Mouse (Mus musculus) adrenal gland, adult 8-10 months (tissue): ENCODE results near the gene Epdr1. TPM values are rescaled to one million over a fixed set of nuclear protein-coding genes. Genes with fewer than 3 reads are reported as not detected.

Source experiments
- DNase-seq: peaks from one replicate; pipeline ENCODE4 v3.0.0; 2022
- total RNA-seq, 4 experiments: library from RNA; stranded (reverse); gene quantifications; 2 replicates each; pipeline ENCODE4 v1.2.4; 2022

The Epdr1 gene
- 10 to 100 TPM; 17.2 to 34.9 (median 22.9) TPM for total RNA-seq

DNA sequence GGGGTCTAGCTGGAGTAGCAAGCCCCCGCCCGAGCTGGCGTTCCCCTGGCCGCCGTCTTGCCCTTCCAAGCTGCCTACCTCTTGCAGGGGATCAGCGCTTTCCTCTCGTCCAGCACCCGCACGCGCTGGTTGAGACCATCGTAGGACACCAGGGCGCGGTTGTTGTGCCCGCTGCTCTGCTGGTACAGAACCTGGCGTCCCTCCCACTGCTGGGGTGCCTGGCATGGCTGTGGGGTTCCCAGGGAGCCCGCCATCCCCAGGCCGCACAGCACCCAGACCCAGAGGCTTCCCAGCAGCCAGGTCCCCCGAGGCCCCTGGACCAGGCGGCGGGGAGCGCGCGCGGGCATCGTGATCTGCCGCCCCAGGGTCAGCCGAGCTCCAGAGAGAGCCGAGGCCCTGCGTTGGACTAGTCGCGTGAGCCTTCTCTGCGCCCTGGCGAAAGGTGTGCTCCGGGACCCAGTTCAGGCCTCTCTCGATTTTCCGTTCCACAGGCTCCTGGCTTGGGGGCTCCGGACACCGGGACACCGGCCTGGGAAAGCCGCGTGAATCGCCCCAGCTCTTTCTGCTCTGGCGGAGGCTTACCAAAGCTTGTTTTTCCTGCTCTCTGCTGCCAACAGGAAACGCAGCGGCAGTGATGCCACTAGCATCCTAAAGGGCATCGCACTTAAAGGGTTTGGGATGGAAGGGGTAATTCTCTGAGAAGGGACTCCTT is at the start of gene Epdr1:
Gene Epdr1 (minus strand): TSS at position 712 of the 712 bp plus-strand sequence.
- DNase-seq = peak; percentile 37

DNA sequence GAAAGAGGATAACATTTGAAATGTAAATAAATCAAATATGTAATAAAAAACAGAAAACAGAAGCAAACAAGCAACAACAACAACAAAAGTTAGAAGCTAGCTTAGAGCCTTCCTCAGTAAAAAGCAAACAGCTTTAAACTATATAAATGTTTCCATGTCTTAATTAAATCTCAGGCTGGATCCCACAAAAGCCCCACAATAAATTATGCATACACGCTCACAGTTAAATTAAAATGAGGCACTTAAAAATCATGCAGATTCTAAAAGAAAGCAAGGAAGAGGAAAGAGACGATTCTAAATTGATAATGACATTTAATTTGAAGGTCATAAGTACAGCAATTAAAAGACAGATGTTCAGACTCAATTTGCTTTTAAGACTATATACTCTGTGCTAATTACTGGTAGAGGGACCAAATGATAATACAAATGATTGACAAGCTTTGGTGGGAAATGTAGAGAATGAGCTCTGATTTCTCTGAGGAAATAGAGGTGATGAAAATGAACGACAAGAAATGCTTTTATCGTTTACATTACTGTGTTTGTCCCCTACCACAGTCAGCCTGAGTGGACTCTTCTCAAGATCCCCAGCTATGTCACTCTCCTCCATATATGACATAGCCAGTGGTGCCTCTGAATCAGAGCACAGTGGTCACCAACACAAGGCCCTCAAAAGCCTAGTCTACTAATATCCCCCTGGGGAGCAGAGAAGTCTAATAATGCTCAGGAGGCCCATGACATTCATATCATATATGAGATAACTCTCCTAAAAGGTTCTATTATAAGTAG is 48.8 kb upstream of the Epdr1 start:
- no peak for DNase-seq

DNA sequence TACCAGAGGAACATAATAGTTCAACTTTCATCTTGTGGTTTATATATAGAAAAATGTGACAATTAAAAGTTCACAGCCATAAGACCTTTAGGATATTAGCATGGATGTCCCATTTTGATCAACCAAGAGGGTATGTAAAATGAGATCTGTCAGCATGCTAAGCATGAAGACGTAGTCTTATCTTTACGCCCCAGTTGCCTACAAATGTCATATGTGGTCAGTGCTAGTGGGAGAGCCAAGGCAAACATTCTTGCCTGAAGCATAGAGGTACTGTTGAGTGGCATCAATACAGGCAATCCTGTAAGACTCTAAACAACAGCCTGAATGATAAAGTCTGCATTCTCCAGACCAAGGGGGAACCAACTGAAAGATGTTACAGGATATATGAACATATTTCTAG is 32.7 kb upstream of the Epdr1 start:
- no peak for DNase-seq

DNA sequence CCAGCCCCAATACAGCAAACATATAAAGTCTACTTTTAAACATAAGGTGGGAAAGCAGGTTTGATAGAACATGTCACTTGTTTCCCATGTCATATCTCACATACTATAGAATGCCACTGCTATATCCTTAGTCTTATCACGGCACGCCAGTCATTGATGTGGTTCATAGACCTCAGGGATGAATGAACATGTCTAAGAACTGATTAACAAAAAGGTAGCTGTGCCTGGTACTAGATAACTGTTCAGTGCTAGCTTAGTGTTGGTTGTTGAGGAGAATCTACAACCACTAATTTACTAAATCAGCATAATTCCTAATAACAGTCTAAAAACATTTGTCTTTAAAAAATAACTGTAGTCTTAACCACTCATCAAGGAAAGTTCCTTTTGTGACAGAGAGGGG is 30.1 kb upstream of the Epdr1 start:
- no peak for DNase-seq

DNA sequence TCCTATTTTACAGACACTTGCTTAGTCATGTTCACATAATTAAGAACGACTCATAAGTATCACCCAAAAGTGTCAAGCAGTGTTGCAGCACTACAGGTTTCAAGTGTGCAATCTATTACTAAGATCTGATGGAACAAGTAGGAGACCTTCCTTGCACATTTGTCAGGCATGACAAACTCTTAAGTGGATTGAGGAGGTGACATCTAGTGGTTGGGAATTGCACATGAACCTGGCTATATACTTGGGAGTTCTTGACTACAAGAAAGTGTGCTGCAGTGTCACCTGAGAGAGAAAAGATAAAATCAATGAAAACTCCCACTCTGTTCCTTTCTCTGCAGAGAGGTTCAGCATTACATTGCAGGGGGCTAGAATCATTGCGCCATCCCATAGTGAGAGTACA is 24.5 kb upstream of the Epdr1 start:
- no peak for DNase-seq

DNA sequence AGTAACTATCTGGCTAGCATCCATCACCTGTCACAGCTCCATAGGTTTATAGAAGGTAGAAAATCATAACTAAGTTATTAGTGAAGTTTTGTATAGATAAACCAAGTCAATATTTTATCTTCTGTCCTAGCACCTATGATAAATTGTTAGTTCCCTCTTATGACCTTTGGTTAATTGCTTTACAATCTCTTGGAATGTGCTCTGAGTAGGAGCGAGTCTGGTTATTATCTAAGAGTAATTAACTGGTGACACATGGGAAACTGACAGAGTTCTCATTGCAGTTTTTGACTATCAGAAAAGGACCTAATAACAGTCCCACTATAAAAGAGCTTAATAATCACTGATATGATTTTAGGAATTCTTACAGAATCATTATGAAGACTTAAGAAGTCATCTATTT is 23.8 kb upstream of the Epdr1 start:
- no peak for DNase-seq

DNA sequence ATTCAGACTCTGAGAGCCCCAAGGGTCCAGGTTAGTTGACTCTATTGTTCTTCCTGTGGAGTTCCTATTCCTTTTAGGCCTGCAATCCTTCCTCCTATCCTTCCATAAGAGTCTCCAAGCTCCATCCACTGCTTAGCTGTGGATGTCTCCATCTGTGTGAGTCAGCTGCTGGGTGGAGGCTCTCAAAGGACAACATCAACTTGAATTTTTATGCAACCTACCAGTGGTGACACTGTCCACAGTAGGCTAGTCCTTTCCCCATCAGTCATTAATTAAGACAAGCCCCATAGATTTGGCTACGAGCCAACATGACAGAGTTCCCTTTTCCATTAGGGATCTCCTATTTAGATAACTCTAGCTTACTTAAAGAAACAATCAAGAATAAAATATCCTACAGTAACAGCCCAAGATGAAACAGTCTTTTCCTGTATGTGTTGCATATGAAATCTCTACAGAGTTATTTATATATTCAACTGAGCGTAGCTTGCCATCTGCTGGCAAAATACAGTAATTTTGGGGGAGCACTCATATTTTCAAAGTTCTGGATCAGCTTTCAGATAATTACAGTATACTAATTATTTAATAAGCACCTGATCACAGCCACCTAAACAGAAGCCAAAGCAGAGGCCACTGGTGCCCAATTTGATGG is 20.6 kb upstream of the Epdr1 start:
- no peak for DNase-seq

DNA sequence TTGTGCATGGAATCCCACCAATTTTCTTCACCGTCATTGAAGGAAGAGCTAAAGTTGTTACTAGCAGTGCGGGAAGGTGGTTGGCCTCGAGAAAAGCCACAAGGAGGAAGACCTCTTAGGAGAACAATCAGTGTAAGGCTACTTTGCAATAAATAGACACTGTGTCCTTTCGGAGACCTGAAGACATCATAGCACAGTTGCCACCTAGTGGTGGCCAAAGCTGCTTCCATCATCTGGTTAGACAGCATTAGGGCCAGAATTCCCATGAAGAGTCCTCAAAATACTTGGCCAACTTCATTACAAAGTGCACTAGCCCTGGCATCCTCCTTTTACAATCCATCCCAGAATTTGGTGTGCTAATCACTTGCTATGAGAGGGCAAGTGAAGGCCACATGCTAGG is 16.4 kb upstream of the Epdr1 start:
- no peak for DNase-seq

DNA sequence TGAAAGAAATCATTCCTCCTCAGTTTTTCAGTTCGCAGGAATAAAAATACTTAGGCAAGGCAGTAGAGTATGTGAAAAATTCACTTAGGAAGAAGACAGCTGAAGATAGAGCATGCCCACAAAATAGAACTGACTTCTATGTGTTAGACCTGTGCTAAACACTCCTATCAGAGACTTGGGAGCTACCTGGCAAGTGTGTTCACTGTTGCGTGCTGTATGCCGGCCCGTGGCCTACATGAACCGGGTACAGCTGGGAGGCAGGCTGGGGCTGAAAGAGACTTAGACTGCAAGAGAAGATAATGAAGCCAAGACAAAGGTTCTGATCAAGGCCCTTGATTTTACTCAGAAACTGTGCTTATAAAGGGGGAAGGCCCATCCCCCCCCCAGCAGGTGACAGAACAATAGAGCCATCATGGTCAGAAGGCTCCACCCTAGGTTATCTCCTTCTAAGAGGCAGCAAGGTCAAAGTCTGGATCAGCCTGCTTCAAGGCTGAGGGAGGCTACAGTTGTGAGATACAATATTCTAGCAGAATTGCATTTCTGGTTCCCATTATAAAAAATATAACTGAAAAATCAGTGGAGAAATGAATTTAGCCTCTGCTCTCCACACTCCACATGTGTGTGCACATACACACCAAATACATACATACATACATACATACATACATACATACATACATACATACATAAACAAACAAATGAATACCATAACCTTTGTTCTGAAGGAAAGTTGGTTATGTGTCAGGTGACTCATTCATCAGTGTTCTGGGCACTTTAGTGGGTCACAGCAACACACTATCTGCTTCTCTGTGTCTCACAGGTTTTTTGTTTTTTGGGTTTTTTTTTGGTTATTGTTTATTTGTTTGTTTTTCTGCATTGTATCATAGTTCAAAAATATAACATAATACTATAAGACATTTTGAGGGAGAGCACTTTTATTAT is 11.3 kb upstream of the Epdr1 start:
- DNase-seq = no peak

DNA sequence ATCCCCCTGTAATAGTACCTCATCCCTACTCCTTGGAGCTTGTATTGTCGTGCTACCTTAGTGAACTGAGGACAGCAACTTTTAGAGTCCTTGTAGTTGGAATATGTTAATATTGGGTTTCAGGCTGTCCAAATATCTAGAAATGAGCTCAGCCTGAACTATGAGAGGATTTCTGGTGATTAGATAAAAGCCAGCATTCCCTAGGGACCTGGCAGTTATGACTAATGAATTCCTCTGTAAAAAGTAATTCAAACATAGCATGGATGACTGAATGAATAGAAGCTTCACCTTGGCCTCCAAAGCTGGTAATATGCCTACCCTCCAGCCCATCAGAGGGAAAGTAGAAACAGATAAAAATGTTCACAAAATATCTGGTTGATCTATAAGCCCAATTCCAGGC is 6.7 kb upstream of the Epdr1 start:
- DNase-seq = no peak

DNA sequence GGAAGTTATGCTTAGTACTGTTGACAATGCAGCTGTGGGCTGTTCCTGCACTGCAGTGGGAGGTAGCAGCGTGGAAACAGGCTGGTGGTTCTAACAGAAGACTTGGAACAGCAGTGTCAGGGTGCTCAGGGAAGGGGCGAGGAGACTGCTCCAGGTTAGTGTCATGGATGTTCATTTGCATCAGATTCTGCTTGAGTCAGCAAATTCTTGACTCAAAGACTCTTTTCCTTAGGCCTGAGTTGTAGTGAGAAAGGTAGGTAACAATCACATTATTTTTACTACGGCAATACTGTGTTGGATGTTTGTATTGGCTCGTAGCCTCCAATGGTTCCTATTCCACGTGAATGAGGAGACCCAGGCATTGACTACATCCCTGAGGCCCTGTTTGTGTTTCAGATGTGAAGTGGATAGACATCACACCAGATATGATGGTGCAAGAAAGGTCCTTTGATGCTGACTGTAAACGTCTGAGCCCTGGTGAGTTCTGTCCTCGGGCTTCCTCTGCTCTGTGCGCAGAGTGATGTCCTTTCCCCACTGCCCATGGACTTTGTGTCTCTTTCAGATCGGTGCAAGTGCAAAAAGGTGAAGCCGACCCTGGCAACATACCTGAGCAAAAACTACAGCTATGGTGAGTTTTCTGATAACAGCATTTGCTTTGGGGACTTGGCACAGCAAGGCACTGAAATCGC is 5.0 kb upstream of the Epdr1 start:
- DNase-seq = no peak

DNA sequence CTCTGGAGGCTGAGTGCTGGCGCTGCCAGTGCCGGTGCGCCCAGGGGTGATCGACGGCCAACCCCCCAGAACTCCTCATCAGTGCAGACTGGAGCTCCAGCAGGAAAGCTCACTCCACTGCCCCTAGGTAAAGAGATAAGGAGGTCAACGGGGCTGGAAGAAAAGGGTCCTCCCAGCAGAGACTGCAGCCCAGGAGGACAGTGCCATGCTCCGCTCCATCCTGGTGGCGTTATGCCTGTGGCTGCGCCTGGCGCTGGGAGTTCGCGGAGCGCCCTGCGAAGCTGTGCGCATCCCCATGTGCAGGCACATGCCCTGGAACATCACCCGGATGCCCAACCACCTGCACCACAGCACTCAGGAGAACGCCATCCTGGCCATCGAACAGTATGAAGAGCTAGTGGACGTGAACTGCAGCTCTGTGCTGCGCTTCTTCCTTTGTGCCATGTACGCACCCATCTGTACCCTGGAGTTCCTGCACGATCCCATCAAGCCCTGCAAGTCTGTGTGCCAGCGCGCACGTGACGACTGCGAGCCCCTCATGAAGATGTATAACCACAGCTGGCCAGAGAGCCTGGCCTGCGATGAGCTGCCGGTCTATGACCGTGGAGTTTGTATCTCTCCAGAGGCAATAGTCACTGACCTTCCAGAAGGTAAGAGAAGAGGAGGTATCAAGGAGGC is 3.6 kb upstream of the Epdr1 start:
- DNase-seq = no peak

DNA sequence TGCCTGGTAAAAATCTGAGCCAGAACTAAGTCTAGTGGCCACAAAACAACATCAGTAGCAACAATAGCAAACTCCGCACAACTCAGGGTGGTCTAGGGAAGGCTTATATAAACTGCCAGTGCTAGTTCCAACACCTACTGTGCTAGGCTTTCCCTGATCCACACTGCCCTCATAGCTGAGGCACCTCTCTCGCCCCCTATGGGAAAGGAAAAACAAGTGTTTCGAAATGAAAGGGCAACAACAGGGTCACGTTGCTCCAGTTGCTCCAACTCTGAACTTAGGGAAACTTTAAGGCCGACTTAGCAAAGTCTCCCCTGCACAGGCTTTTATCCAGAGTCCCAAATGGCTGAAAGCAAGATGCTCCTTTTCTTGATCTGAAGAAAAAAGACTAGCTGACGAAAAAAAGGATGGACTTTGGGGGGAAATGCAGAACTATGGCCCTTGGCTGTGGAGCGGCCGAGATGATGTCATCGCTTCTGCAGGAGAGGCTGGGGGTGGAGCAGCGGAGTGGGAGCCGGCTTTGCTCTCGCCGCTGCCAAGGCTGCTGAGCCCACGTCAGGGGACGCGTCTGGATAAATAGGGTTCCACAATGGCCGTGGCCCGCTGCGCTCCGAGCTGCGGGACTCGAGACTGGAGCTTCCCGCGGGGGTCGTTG is 3.0 kb upstream of the Epdr1 start, which contains the start of gene Sfrp4:
Gene Sfrp4 (plus strand): TSS at position 532 of the 655 bp plus-strand sequence.
- DNase-seq = peak; percentile 28

DNA sequence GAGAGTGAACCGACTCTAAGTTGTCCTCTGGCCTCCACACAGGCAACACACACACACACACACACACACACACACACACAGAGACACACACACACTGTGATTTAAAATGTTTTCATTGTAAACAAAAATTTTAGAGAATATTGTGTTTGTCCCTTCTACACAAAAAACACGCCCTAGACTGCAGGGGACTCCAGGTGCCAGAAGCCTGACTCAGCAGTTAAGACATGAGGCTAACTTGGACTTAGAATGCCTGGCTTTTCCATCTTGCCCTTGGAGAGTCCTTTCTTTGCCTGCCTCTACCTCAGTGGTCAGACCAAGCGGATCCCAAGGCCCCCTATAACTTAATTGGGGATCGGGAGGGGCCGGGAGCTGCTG is 899 bp downstream of the Epdr1 start:
- no peak for DNase-seq

DNA sequence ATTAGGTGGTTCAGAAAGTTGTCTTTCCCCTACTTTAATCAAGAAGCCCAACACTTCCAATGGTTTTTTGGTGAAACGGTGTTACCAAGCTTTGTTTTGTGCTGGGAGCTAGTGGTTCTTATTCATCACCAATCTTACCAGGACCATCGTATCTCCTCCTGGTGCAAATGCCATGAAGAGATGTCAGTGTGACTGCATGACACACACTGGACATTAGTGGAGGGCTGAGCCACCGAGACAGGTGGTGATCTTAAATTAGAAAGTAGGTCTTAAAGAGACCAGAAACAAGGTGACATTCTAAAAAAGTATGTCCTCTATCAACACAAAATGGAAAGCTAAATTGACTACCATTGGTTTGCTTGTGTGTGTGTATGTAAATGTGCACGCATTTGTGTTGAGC is 1.6 kb downstream of the Epdr1 start:
- DNase-seq = no peak

DNA sequence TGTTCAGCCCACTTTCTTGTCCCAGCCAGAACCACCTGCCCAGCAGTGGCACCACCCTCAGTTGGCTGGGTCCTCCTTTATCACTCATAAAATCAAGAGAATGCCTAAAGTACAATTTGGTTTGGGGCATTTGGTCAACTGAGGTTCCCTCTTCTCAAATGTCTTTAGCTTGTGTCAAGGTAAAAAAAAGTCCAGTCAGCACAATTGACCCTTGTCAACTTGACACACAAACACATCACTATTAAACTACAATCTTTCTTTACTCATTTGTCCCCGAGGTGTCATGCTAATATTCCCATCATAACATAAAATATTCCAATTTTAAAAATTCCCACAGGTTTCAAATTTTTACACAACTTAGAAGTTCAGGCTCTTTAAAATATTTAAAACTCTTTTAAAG is 5.4 kb downstream of the Epdr1 start:
- DNase-seq = no peak

DNA sequence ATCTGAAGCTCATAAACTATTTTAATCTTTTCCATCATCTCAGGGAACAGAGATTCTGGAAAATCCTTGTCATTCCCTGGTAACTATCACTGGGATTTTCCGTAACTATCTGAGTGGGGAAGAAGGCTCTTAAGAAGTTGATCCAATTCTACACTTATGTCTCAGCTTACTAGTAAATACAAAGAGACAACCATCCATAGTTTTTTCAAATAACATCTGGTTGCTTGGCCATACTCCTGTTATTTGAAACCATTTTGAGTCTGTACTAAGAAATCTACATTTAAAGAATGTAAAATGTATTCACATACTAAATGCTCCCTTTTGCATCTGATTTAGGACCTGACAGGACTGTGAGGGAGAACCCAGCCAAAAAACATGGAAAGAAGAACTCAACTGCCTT is 6.3 kb downstream of the Epdr1 start:
- no peak for DNase-seq

DNA sequence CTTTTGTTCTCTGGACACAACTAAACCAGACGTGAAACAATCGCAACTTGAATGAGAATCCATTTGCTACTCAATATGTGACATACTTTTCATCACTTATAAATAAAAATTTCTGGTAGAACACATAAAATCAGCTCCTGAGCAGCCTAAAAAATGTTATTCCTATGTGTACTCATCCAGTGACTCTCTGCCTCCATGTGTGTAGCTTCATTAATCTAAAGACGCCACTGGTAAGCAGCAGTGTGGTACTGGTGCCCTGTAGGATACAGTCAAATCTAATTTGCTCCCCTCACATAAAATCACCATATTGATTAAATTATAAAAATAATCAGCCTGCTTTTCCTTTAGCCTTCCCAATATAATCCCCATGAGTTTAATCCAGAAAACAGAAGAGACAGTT is 6.8 kb downstream of the Epdr1 start:
- DNase-seq = no peak

DNA sequence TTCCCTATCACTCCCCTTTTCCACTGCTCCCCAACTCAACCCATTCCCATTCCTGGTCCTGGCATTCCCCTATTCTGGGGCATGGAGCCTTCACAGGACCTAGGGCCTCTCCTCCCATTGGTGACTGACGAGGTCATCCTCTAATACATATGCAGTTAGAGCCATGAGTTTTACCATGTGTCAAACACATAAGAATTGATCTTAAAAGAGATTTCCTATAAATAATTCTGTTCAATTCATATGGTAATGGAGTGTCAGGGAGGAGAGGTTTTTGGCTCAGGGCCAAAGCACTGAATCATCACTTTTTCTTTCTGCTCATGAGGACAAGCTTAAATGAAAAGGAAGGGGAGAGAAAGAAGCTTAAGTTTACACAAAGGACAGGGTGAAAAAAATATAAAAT is 7.4 kb downstream of the Epdr1 start:
- DNase-seq = no peak

DNA sequence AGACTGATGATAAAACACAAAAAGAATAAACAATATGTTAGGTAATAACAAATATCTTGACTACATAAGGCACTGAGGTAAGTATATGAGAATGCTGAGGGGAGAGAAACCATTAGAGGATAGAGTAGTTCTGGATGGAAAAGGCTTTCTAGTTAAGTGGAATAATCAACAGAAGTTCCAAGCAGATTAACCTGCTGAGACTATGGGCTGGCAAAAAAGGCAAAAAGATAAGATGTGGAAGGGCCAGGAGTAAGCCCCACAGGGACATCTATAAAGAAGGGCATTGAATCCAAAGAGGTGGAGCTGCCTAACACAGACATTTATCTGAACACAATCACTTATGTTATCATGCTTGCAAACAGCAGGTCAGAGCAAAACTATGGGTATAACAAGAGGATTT is 11.6 kb downstream of the Epdr1 start:
- DNase-seq = no peak

DNA sequence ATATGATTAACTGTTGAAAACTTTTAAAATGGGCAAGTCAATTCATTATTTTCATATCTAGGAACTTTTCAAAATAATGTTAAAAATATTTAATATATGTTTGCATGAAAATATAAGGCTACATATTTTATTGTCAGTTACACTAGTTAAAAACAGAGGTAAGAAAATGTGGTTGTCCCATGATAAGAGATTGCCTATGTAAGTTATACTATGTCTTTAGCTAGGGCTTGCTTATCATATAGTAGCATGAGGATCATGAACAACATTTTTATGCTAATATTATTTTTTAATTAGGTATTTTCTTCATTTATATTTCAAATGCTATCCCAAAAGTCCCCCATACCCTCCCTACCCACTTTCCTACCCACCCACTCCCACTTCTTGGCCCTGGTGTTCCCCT is 14.8 kb downstream of the Epdr1 start:
- no peak for DNase-seq
